ENCODE assay signal across 16 mouse cellular contexts in genomic region chr6:13758946-13759345, GRCm38 (mm10).
DNase-seq lines count a peak whose midpoint lies in the region; ATAC-seq and TF ChIP-seq lines count a peak whose summit lies in the region.
"Had no signal": no experiment of that assay in that cellular context is flagged by ENCODE, and none has a peak within 500 bp of the region (broad histone marks: within the 10 kb centered on the region; RNA-seq: fewer than 3 reads in every experiment).

No protein-coding gene starts in this region.

- intact Hi-C loops in gastrocnemius, adult 2 months (cut with DNase I) = no loop called here

- no peaks in the 10 kb centered on the region for H3K4me1 ChIP-seq in lung, embryonic 14.5 days (ENCODE audit: insufficient read depth)
- H3K4me1 ChIP-seq: neural tube, embryonic 15.5 days; stomach, embryonic 15.5 days had no signal

- H3K27ac ChIP-seq in gastrocnemius, adult 2 months = no peak overlapping the region
- H3K27ac ChIP-seq in lung, embryonic 14.5 days (ENCODE audit: low read depth) = no peak overlapping the region
- H3K27ac ChIP-seq: liver, embryonic 14.5 days; neural tube, embryonic 15.5 days; stomach, embryonic 15.5 days had no signal

- no peak for ATAC-seq in lung, embryonic 14.5 days (ENCODE audit: insufficient read depth)
- no peak for ATAC-seq in Patski
- ATAC-seq in megakaryocyte progenitor cell, adult 5-6 weeks (replicated peaks; ENCODE audit: poor library complexity) = peak; percentile 73
- ATAC-seq in granulocyte monocyte progenitor cell, adult 5-6 weeks (replicated peaks; ENCODE audit: poor library complexity, severe bottlenecking) = no peak

- no peak overlapping the region for H3K9ac ChIP-seq in lung, embryonic 14.5 days
- H3K9ac ChIP-seq: liver, embryonic 14.5 days; neural tube, embryonic 15.5 days; stomach, embryonic 15.5 days had no signal

- CTCF ChIA-PET in Patski (lab: Charles Lee) = no interaction called here

- no peaks in the 10 kb centered on the region for H3K27me3 ChIP-seq in lung, embryonic 14.5 days (ENCODE audit: insufficient read depth, low read length)
- H3K27me3 ChIP-seq in Patski = peaks cover 10% of the 10 kb centered on the region
- H3K27me3 ChIP-seq: neural tube, embryonic 15.5 days; stomach, embryonic 15.5 days had no signal

- TF ChIP-seq CTCF in gastrocnemius, adult 2 months (IDR thresholded peaks at IDR 0.05) = peak; percentile 41
- TF ChIP-seq CTCF in lung, embryonic 14.5 days (IDR thresholded peaks at IDR 0.05; ENCODE audit: low read depth) = peak; percentile 40
- TF ChIP-seq CTCF in Patski (IDR thresholded peaks at IDR 0.05) = peak; percentile 3

- in situ Hi-C loops in Patski (cut with MboI; ENCODE audit: low pct_unique_long_range_greater_than_20kb) = loop anchor here (5.0 to 10.0 kb wide), 2 partner anchors 448 to 746 kb away; no protein-coding TSS in a partner anchor

- H3K9me3 ChIP-seq in lung, embryonic 14.5 days (ENCODE audit: low read depth, low read length) = no peaks in the 10 kb centered on the region
- H3K9me3 ChIP-seq: neural tube, embryonic 15.5 days; stomach, embryonic 15.5 days had no signal

- POLR2A ChIA-PET in Patski (lab: Charles Lee) = no interaction called here

- no peak overlapping the region for H3K4me3 ChIP-seq in gastrocnemius, adult 2 months
- H3K4me3 ChIP-seq in lung, embryonic 14.5 days (ENCODE audit: low read depth, low read length) = no peak overlapping the region
- H3K4me3 ChIP-seq: neural tube, embryonic 15.5 days; stomach, embryonic 15.5 days had no signal

- H3K36me3 ChIP-seq in lung, embryonic 14.5 days (ENCODE audit: insufficient read depth) = no peaks in the 10 kb centered on the region
- H3K36me3 ChIP-seq: neural tube, embryonic 15.5 days; stomach, embryonic 15.5 days had no signal

- no peak for DNase-seq in gastrocnemius, adult 2 months
- DNase-seq in gastrocnemius, postnatal 4 days (ENCODE audit: low spot score in 2 of 2) = no peak
- DNase-seq in lung, embryonic 14.5 days = peak; percentile 52
- DNase-seq in lung, postnatal 4 days = no peak
- no peak for DNase-seq in Patski (ENCODE audit: low read depth, low spot score)
- DNase-seq: adrenal gland, adult 8-10 months; cerebellum, adult 8-10 months; gastrocnemius, postnatal 36 days; heart, postnatal 14 days; kidney, adult 8-10 months; right cerebral cortex, postnatal 25 days had no signal

- no peak overlapping the region for H3K4me2 ChIP-seq in lung, embryonic 14.5 days
- H3K4me2 ChIP-seq: neural tube, embryonic 15.5 days; stomach, embryonic 15.5 days had no signal
